Mouse (Mus musculus): ENCODE data around the gene Lgals3bp. TPM values are rescaled to one million over a fixed set of nuclear protein-coding genes. Genes with fewer than 3 reads are reported as not detected.

Gene Lgals3bp
- polyA plus RNA-seq, 1 experiment from 2014 or later: 6.2 TPM

- peaks cover 63% of the 10 kb centered on the region for H3K4me1 ChIP-seq
- WGBS: 74% methylated on average over 4 of the region's 4 CpGs
- H3K4me3 ChIP-seq: no peak overlapping the region
- H3K36me3 ChIP-seq: no peaks in the 10 kb centered on the region
- H3K27ac ChIP-seq: peak overlapping the region; percentile 87
- 0 out of 2 replicates have a peak, but pooled peaks cover 3% of the 10 kb centered on the region for H3K27me3 ChIP-seq (ENCODE audit: insufficient read depth, poor library complexity, severe bottlenecking)
- no peaks in the 10 kb centered on the region for H3K9me3 ChIP-seq
- DNase-seq (ENCODE audit: low spot score): no peak
Measured at GRCm38 (mm10) chr11:118364021-118364420, 37.9 kb downstream of the Lgals3bp start.

- H3K4me3 ChIP-seq: peak overlapping the region; percentile 37
- under 1% methylated on average over 8 of the region's 8 CpGs for WGBS
- H3K4me1 ChIP-seq: peaks cover 66% of the 10 kb centered on the region
- no peaks in the 10 kb centered on the region for H3K36me3 ChIP-seq
- H3K9me3 ChIP-seq: no peaks in the 10 kb centered on the region
- H3K27me3 ChIP-seq (ENCODE audit: insufficient read depth, poor library complexity, severe bottlenecking): 0 out of 2 replicates have a peak, but pooled peaks cover 3% of the 10 kb centered on the region
- H3K27ac ChIP-seq: peak overlapping the region; percentile 87
- DNase-seq (ENCODE audit: low spot score): peak; percentile 85
Measured at GRCm38 (mm10) chr11:118362971-118363518, 38.8 kb downstream of the Lgals3bp start.

GRCm38 (mm10) chr11:118362501-118362900, 39.4 kb downstream of the Lgals3bp start:
- Histone ChIP-seq H3K27me3 (ENCODE audit: insufficient read depth, poor library complexity, severe bottlenecking) (0 out of 2 replicates have a peak, but pooled peaks cover 3% of the 10 kb centered on the region), H3K4me1 (peaks cover 66% of the 10 kb centered on the region), H3K36me3 (no peaks in the 10 kb centered on the region), H3K4me3 (peak overlapping the region; percentile 37; the same call in 1 of the 2 replicates), H3K27ac (peak overlapping the region; percentile 87), H3K9me3 (no peaks in the 10 kb centered on the region)
- 43% methylated on average over 1 of the region's 1 CpGs for WGBS
- DNase-seq (ENCODE audit: low spot score): no peak

GRCm38 (mm10) chr11:118360907-118361341, 41.0 kb downstream of the Lgals3bp start:
- H3K4me3 ChIP-seq: no peak overlapping the region
- no peaks in the 10 kb centered on the region for H3K36me3 ChIP-seq
- H3K4me1 ChIP-seq: peaks cover 62% of the 10 kb centered on the region
- 51% methylated on average over 10 of the region's 10 CpGs for WGBS
- H3K27ac ChIP-seq: 0 out of 2 replicates have a peak overlapping the region, but pooled peaks have one; percentile 16
- H3K9me3 ChIP-seq: no peaks in the 10 kb centered on the region
- no peaks in the 10 kb centered on the region; the same call in 1 of the 2 replicates for H3K27me3 ChIP-seq (ENCODE audit: insufficient read depth, poor library complexity, severe bottlenecking)
- DNase-seq (ENCODE audit: low spot score): no peak

- no peaks in the 10 kb centered on the region; the same call in 1 of the 2 replicates for H3K27me3 ChIP-seq (ENCODE audit: insufficient read depth, poor library complexity, severe bottlenecking)
- WGBS: 59% methylated on average over 7 of the region's 7 CpGs
- peaks cover 62% of the 10 kb centered on the region for H3K4me1 ChIP-seq
- H3K9me3 ChIP-seq: no peaks in the 10 kb centered on the region
- H3K27ac ChIP-seq: 0 out of 2 replicates have a peak overlapping the region, but pooled peaks have one; percentile 16
- no peak overlapping the region for H3K4me3 ChIP-seq
- no peak for DNase-seq (ENCODE audit: low spot score)
- H3K36me3 ChIP-seq: no peaks in the 10 kb centered on the region
Measured at GRCm38 (mm10) chr11:118360491-118360890, 41.4 kb downstream of the Lgals3bp start.

GRCm38 (mm10) chr11:118355640-118356039, 46.3 kb downstream of the Lgals3bp start, which contains the start of gene Timp2:
Timp2 (minus strand) TSS chr11:118355740.
- H3K27ac ChIP-seq: peak within 1 kb of the TSS; percentile 96
- H3K9me3 ChIP-seq: no peaks in the 10 kb centered on the region
- H3K4me1 ChIP-seq: peaks cover 40% of the 10 kb centered on the region
- peaks cover 12% of the 10 kb centered on the region; the same call in 1 of the 2 replicates for H3K36me3 ChIP-seq
- peak within 1 kb of the TSS; percentile 80 for H3K4me3 ChIP-seq
- WGBS: 36% methylated on average over 6 of the region's 6 CpGs
- H3K27me3 ChIP-seq (ENCODE audit: insufficient read depth, poor library complexity, severe bottlenecking): no peaks in the 10 kb centered on the region; the same call in 1 of the 2 replicates
- no peak for DNase-seq (ENCODE audit: low spot score)

GRCm38 (mm10) chr11:118355205-118355604, 46.7 kb downstream of the Lgals3bp start:
- Histone ChIP-seq H3K9me3 (no peaks in the 10 kb centered on the region), H3K27me3 (ENCODE audit: insufficient read depth, poor library complexity, severe bottlenecking) (no peaks in the 10 kb centered on the region; the same call in 1 of the 2 replicates), H3K4me1 (peaks cover 38% of the 10 kb centered on the region), H3K4me3 (peak overlapping the region; percentile 80), H3K36me3 (peaks cover 12% of the 10 kb centered on the region; the same call in 1 of the 2 replicates), H3K27ac (peak overlapping the region; percentile 96)
- no peak for DNase-seq (ENCODE audit: low spot score)
- WGBS: under 1% methylated on average over 40 of the region's 43 CpGs

- Histone ChIP-seq H3K27ac (peak overlapping the region; percentile 96), H3K36me3 (peaks cover 12% of the 10 kb centered on the region; the same call in 1 of the 2 replicates), H3K4me3 (peak overlapping the region; percentile 80), H3K9me3 (no peaks in the 10 kb centered on the region), H3K4me1 (peaks cover 38% of the 10 kb centered on the region), H3K27me3 (ENCODE audit: insufficient read depth, poor library complexity, severe bottlenecking) (no peaks in the 10 kb centered on the region; the same call in 1 of the 2 replicates)
- no peak for DNase-seq (ENCODE audit: low spot score)
- under 1% methylated on average over 46 of the region's 47 CpGs for WGBS
Measured at GRCm38 (mm10) chr11:118354636-118355191, 47.2 kb downstream of the Lgals3bp start.

GRCm38 (mm10) chr11:118349494-118349893, 52.4 kb downstream of the Lgals3bp start:
- WGBS: 84% methylated on average over 5 of the region's 5 CpGs
- H3K4me1 ChIP-seq: peaks cover 53% of the 10 kb centered on the region
- H3K4me3 ChIP-seq: no peak overlapping the region
- peaks cover 12% of the 10 kb centered on the region; the same call in 1 of the 2 replicates for H3K36me3 ChIP-seq
- no peaks in the 10 kb centered on the region for H3K9me3 ChIP-seq
- no peaks in the 10 kb centered on the region for H3K27me3 ChIP-seq (ENCODE audit: insufficient read depth, poor library complexity, severe bottlenecking)
- peak overlapping the region; percentile 81 for H3K27ac ChIP-seq
- no peak for DNase-seq (ENCODE audit: low spot score)

GRCm38 (mm10) chr11:118348877-118349276, 53.0 kb downstream of the Lgals3bp start:
- no peak overlapping the region for H3K4me3 ChIP-seq
- H3K4me1 ChIP-seq: peaks cover 48% of the 10 kb centered on the region

GRCm38 (mm10) chr11:118348419-118348818, 53.5 kb downstream of the Lgals3bp start:
- DNase-seq (ENCODE audit: low spot score): no peak
- no peaks in the 10 kb centered on the region for H3K27me3 ChIP-seq (ENCODE audit: insufficient read depth, poor library complexity, severe bottlenecking)
- 45% methylated on average over 3 of the region's 3 CpGs for WGBS
- H3K9me3 ChIP-seq: no peaks in the 10 kb centered on the region
- no peak overlapping the region for H3K4me3 ChIP-seq
- peak overlapping the region; percentile 81 for H3K27ac ChIP-seq
- H3K4me1 ChIP-seq: peaks cover 48% of the 10 kb centered on the region
- peaks cover 12% of the 10 kb centered on the region; the same call in 1 of the 2 replicates for H3K36me3 ChIP-seq

More at GRCm38 (mm10) chr11:118348877-118349276, 53.0 kb downstream of the Lgals3bp start:
- Histone ChIP-seq H3K27ac (peak overlapping the region; percentile 81), H3K36me3 (peaks cover 12% of the 10 kb centered on the region; the same call in 1 of the 2 replicates), H3K9me3 (no peaks in the 10 kb centered on the region), H3K27me3 (ENCODE audit: insufficient read depth, poor library complexity, severe bottlenecking) (no peaks in the 10 kb centered on the region)
- DNase-seq (ENCODE audit: low spot score): no peak
- WGBS: 56% methylated on average over 5 of the region's 5 CpGs

- Histone ChIP-seq H3K27me3 (ENCODE audit: insufficient read depth, poor library complexity, severe bottlenecking) (no peaks in the 10 kb centered on the region), H3K4me3 (no peak overlapping the region), H3K4me1 (peaks cover 48% of the 10 kb centered on the region), H3K27ac (peak overlapping the region; percentile 44; the same call in 1 of the 2 replicates), H3K36me3 (peaks cover 12% of the 10 kb centered on the region; the same call in 1 of the 2 replicates), H3K9me3 (no peaks in the 10 kb centered on the region)
- no peak for DNase-seq (ENCODE audit: low spot score)
- WGBS: 89% methylated on average over 12 of the region's 12 CpGs
Measured at GRCm38 (mm10) chr11:118347911-118348310, 54.0 kb downstream of the Lgals3bp start.

- peaks cover 8% of the 10 kb centered on the region; the same call in 1 of the 2 replicates for H3K36me3 ChIP-seq
- DNase-seq (ENCODE audit: low spot score): no peak
- H3K27me3 ChIP-seq (ENCODE audit: insufficient read depth, poor library complexity, severe bottlenecking): no peaks in the 10 kb centered on the region
- no peak overlapping the region for H3K4me3 ChIP-seq
- no peaks in the 10 kb centered on the region for H3K9me3 ChIP-seq
- 87% methylated on average over 2 of the region's 2 CpGs for WGBS
- peaks cover 54% of the 10 kb centered on the region for H3K4me1 ChIP-seq
- H3K27ac ChIP-seq: no peak overlapping the region
Measured at GRCm38 (mm10) chr11:118347391-118347790, 54.5 kb downstream of the Lgals3bp start.
